Mouse (Mus musculus) CH12.LX (cell line): ENCODE measurements around the gene Tmem258. TPM values are rescaled to one million over a fixed set of nuclear protein-coding genes. Genes with fewer than 3 reads are reported as not detected.

ENCODE experiments used
- DNase-seq: peaks from one replicate; pipeline ENCODE4 v3.0.0-alpha.2; 2013; ENCODE audit errors: extremely low read depth
- H3K27ac ChIP-seq: 2 replicates; pipeline ENCODE4 v1.5.1; 2012; ENCODE audit warnings: low read depth, mild to moderate bottlenecking, control low read depth, moderate library complexity; ENCODE audit not compliant: insufficient read depth
- H3K27me3 ChIP-seq: replicated peaks from 2 replicates; pipeline ENCODE3; 2012; ENCODE audit warnings: inconsistent platforms
- H3K36me3 ChIP-seq, 2 experiments: replicated peaks in 1 of 2; 2 replicates each; pipeline versions ENCODE3 to v1.6.1; 2012; ENCODE audit warnings: inconsistent platforms in 1 of 2, low read length in 1 of 2, mild to moderate bottlenecking in 1 of 2, mixed read lengths in 1 of 2, moderate library complexity in 1 of 2; ENCODE audit not compliant: control insufficient read depth in 1 of 2, insufficient read depth in 1 of 2
- H3K4me1 ChIP-seq, 2 experiments: 2 replicates each; pipeline ENCODE4 v1.6.1; 2012; ENCODE audit warnings: inconsistent platforms in 1 of 2, moderate library complexity in 1 of 2; ENCODE audit not compliant: insufficient read depth in 2 of 2, control insufficient read depth in 1 of 2
- H3K4me2 ChIP-seq: 2 replicates; pipeline ENCODE4 v1.6.1; 2012; ENCODE audit warnings: low read depth, mild to moderate bottlenecking, control low read depth; ENCODE audit not compliant: poor library complexity, insufficient read depth, severe bottlenecking
- H3K4me3 ChIP-seq, 3 experiments: fragments of 150-350 bp in 1 of 3; sonication (generic) in 1 of 3; replicated peaks in 1 of 3; 2 replicates each; pipeline versions ENCODE3 to v1.5.1; 2011 to 2012; ENCODE audit warnings: low read depth in 2 of 3, low read length in 2 of 3, mild to moderate bottlenecking in 2 of 3, moderate library complexity in 2 of 3, control low read depth in 1 of 3, improper control_type of control experiment in 1 of 3, inconsistent platforms in 1 of 3, mixed read lengths in 1 of 3; ENCODE audit not compliant: poor library complexity in 1 of 3
- H3K79me2 ChIP-seq: replicated peaks from 2 replicates; pipeline ENCODE4 v1.6.1; 2012; ENCODE audit warnings: mild to moderate bottlenecking, moderate library complexity; ENCODE audit not compliant: control insufficient read depth, poor library complexity, insufficient read depth, severe bottlenecking; ENCODE audit errors: extremely low read depth
- H3K9ac ChIP-seq: 2 replicates; pipeline ENCODE4 v1.6.1; 2012; ENCODE audit warnings: low read depth, mild to moderate bottlenecking, control low read depth, moderate library complexity; ENCODE audit not compliant: insufficient read depth
- H3K9me3 ChIP-seq: replicated peaks from 2 replicates; pipeline ENCODE3; 2012; ENCODE audit warnings: low read length, inconsistent platforms, mixed read lengths
- BHLHE40 ChIP-seq: IDR thresholded peaks from 2 replicates; pipeline ENCODE4 v1.6.1; 2011; ENCODE audit warnings: mild to moderate bottlenecking, low read depth, low read length, improper control_type of control experiment
- CHD1 ChIP-seq: IDR thresholded peaks from 2 replicates; pipeline ENCODE4 v1.6.1; 2012; ENCODE audit warnings: low read depth, low read length, improper control_type of control experiment, inconsistent platforms
- CHD2 ChIP-seq: IDR thresholded peaks from 2 replicates; pipeline ENCODE4 v1.6.1; 2011; ENCODE audit warnings: low read length, improper control_type of control experiment
- CTCF ChIP-seq, 2 experiments: IDR thresholded peaks in 1 of 2; conservative IDR thresholded peaks in 1 of 2; 2 replicates each; pipeline ENCODE4 v1.5.1; 2011 to 2012; ENCODE audit warnings: low read depth in 2 of 2, low read length in 2 of 2, improper control_type of control experiment in 1 of 2, inconsistent platforms in 1 of 2, mild to moderate bottlenecking in 1 of 2, moderate library complexity in 1 of 2
- E2F4 ChIP-seq: IDR thresholded peaks from 2 replicates; pipeline ENCODE4 v1.6.1; 2011; ENCODE audit warnings: low read depth, low read length, improper control_type of control experiment; ENCODE audit not compliant: insufficient replicate concordance
- ELF1 ChIP-seq: IDR thresholded peaks from 2 replicates; pipeline ENCODE4 v1.6.1; 2014; ENCODE audit warnings: low read depth, mild to moderate bottlenecking, inconsistent platforms, low read length, improper control_type of control experiment
- EP300 ChIP-seq: IDR thresholded peaks from 2 replicates; pipeline ENCODE4 v1.6.1; 2011; ENCODE audit warnings: low read length, improper control_type of control experiment
- ETS1 ChIP-seq: conservative IDR thresholded peaks from 2 replicates; pipeline ENCODE4 v1.6.1; 2012; ENCODE audit warnings: low read depth, mild to moderate bottlenecking, inconsistent platforms, low read length, improper control_type of control experiment, moderate library complexity
- GABPA ChIP-seq: IDR thresholded peaks from 2 replicates; pipeline ENCODE4 v1.6.1; 2012; ENCODE audit warnings: low read depth, low read length, improper control_type of control experiment, inconsistent platforms; ENCODE audit not compliant: insufficient replicate concordance
- HCFC1 ChIP-seq: IDR thresholded peaks from 2 replicates; pipeline ENCODE4 v1.6.1; 2012; ENCODE audit warnings: low read depth, mild to moderate bottlenecking, inconsistent platforms, low read length, improper control_type of control experiment
- IRF4 ChIP-seq: IDR thresholded peaks from 2 replicates; pipeline ENCODE4 v1.6.1; 2014; ENCODE audit warnings: low read depth, mild to moderate bottlenecking, inconsistent platforms, low read length, improper control_type of control experiment
- JUN ChIP-seq: IDR thresholded peaks from 2 replicates; pipeline ENCODE4 v1.6.1; 2011; ENCODE audit warnings: low read depth, mild to moderate bottlenecking, low read length, improper control_type of control experiment, moderate library complexity; ENCODE audit not compliant: insufficient read depth
- JUND ChIP-seq: conservative IDR thresholded peaks from 2 replicates; pipeline ENCODE4 v1.6.1; 2011; ENCODE audit warnings: low read depth, low read length, improper control_type of control experiment
- KAT2A ChIP-seq: IDR thresholded peaks from 2 replicates; pipeline ENCODE4 v1.6.1; 2012; ENCODE audit warnings: low read length, improper control_type of control experiment, inconsistent platforms; ENCODE audit not compliant: insufficient replicate concordance
- MAFK ChIP-seq: IDR thresholded peaks from 2 replicates; pipeline ENCODE4 v1.6.1; 2011; ENCODE audit warnings: low read length, improper control_type of control experiment; ENCODE audit not compliant: insufficient replicate concordance
- MAX ChIP-seq: IDR thresholded peaks from 2 replicates; pipeline ENCODE4 v1.6.1; 2011; ENCODE audit warnings: low read length, improper control_type of control experiment
- MAZ ChIP-seq: IDR thresholded peaks from 2 replicates; pipeline ENCODE4 v1.6.1; 2012; ENCODE audit warnings: low read depth, mild to moderate bottlenecking, inconsistent platforms, low read length, improper control_type of control experiment, moderate library complexity
- MEF2A ChIP-seq: IDR thresholded peaks from 2 replicates; pipeline ENCODE4 v1.6.1; 2014; ENCODE audit warnings: low read depth, mild to moderate bottlenecking, inconsistent platforms, low read length, improper control_type of control experiment, borderline replicate concordance
- MXI1 ChIP-seq: IDR thresholded peaks from 2 replicates; pipeline ENCODE4 v1.6.1; 2011; ENCODE audit warnings: mild to moderate bottlenecking, low read depth, low read length, improper control_type of control experiment
- MYC ChIP-seq: IDR thresholded peaks from 2 replicates; pipeline ENCODE4 v1.6.1; 2011; ENCODE audit warnings: low read depth, mild to moderate bottlenecking, improper control_type of control experiment, low read length
- NELFE ChIP-seq: IDR thresholded peaks from 2 replicates; pipeline ENCODE4 v1.6.1; 2011; ENCODE audit warnings: low read depth, low read length, improper control_type of control experiment
- NRF1 ChIP-seq: IDR thresholded peaks from 2 replicates; pipeline ENCODE4 v1.6.1; 2014; ENCODE audit warnings: low read depth, mild to moderate bottlenecking, inconsistent platforms, low read length, improper control_type of control experiment, moderate library complexity
- PAX5 ChIP-seq: IDR thresholded peaks from 2 replicates; pipeline ENCODE4 v1.6.1; 2012; ENCODE audit warnings: low read length, inconsistent platforms, mixed read lengths
- POLR2A ChIP-seq: IDR thresholded peaks from 2 replicates; pipeline ENCODE4 v1.6.1; 2011; ENCODE audit warnings: low read depth, mild to moderate bottlenecking, improper control_type of control experiment, low read length
- POLR2AphosphoS2 ChIP-seq: IDR thresholded peaks from 2 replicates; pipeline ENCODE4 v1.6.1; 2011; ENCODE audit warnings: low read depth, low read length, improper control_type of control experiment
- RAD21 ChIP-seq: IDR thresholded peaks from 2 replicates; pipeline ENCODE4 v1.6.1; 2011; ENCODE audit warnings: low read depth, mild to moderate bottlenecking, low read length, improper control_type of control experiment, moderate library complexity
- RCOR1 ChIP-seq: conservative IDR thresholded peaks from 2 replicates; pipeline ENCODE4 v1.6.1; 2012; ENCODE audit warnings: low read depth, mild to moderate bottlenecking, inconsistent platforms, low read length, improper control_type of control experiment
- SIN3A ChIP-seq: IDR thresholded peaks from 2 replicates; pipeline ENCODE4 v1.6.1; 2012; ENCODE audit warnings: low read length, improper control_type of control experiment, inconsistent platforms
- SMC3 ChIP-seq: IDR thresholded peaks from 2 replicates; pipeline ENCODE4 v1.6.1; 2011; ENCODE audit warnings: low read depth, low read length, improper control_type of control experiment
- TBP ChIP-seq: conservative IDR thresholded peaks from 2 replicates; pipeline ENCODE4 v1.6.1; 2011; ENCODE audit warnings: low read depth, low read length, improper control_type of control experiment
- TCF12 ChIP-seq: IDR thresholded peaks from 2 replicates; pipeline ENCODE4 v1.6.1; 2014; ENCODE audit warnings: low read depth, mild to moderate bottlenecking, inconsistent platforms, low read length, improper control_type of control experiment
- UBTF ChIP-seq: IDR thresholded peaks from 2 replicates; pipeline ENCODE4 v1.6.1; 2012; ENCODE audit warnings: low read depth, mild to moderate bottlenecking, inconsistent platforms, low read length, improper control_type of control experiment, moderate library complexity
- USF1 ChIP-seq: IDR thresholded peaks from 2 replicates; pipeline ENCODE4 v1.6.1; 2014; ENCODE audit warnings: low read depth, mild to moderate bottlenecking, inconsistent platforms, low read length, improper control_type of control experiment
- USF2 ChIP-seq: conservative IDR thresholded peaks from 2 replicates; pipeline ENCODE4 v1.6.1; 2011; ENCODE audit warnings: low read depth, low read length, improper control_type of control experiment
- ZC3H11A ChIP-seq: IDR thresholded peaks from 2 replicates; pipeline ENCODE4 v1.6.1; 2012; ENCODE audit warnings: low read depth, mild to moderate bottlenecking, inconsistent platforms, low read length, improper control_type of control experiment
- ZKSCAN1 ChIP-seq: IDR thresholded peaks from 2 replicates; pipeline ENCODE4 v1.6.1; 2012; ENCODE audit warnings: low read depth, inconsistent platforms, low read length, improper control_type of control experiment, borderline replicate concordance
- ZMIZ1 ChIP-seq: IDR thresholded peaks from 2 replicates; pipeline ENCODE4 v1.6.1; 2012; ENCODE audit warnings: low read depth, mild to moderate bottlenecking, inconsistent platforms, low read length, improper control_type of control experiment
- ZNF384 ChIP-seq: IDR thresholded peaks from 2 replicates; pipeline ENCODE4 v1.6.1; 2012; ENCODE audit warnings: low read depth, low read length, improper control_type of control experiment, inconsistent platforms
- dilution Hi-C: fragments of 300-500 bp; cut with MboI; formaldehyde crosslinking; loops from 2 replicates; pipeline ENCODE4 v1.14.3; 2020; ENCODE audit warnings: low sequenced_read_pairs; ENCODE audit not compliant: extremely low pct_unique_long_range_greater_than_20kb, extremely low pct_ligation_motif_present
- in situ Hi-C: fragments of 300-500 bp; cut with MboI; formaldehyde crosslinking; loops from 3 replicates; pipeline ENCODE4 v1.14.3; 2019; ENCODE audit warnings: low sequenced_read_pairs, low pct_ligation_motif_present, low pct_unique_long_range_greater_than_20kb, mixed read lengths
- polyA plus RNA-seq: library from polyadenylated mRNA; unstranded; fragments of >175 nt; gene quantifications from 2 replicates; pipeline ENCODE4 v1.2.1, GENCODE M21; 2012; ENCODE audit warnings: low read depth; ENCODE audit not compliant: insufficient read length
- total RNA-seq, 2 experiments: library from RNA; depleted of rRNA; stranded (reverse); fragments of 300-350 nt in 1 of 2; fragments of >200 nt in 1 of 2; gene quantifications; 2 replicates each; pipeline ENCODE4 v1.2.3; 2012 to 2014

Tmem258 gene
- total and polyA plus RNA-seq, 3 experiments: 164 to 344 (median 253) TPM

- Histone ChIP-seq H3K79me2 (no peaks in the 10 kb centered on the region), H3K27me3 (no peaks in the 10 kb centered on the region), H3K9me3 (peaks cover 3% of the 10 kb centered on the region), H3K4me1 (peaks cover 12 to 22% of the 10 kb centered on the region in 2 experiments), H3K9ac (peak within 1 kb of the TSS; percentile 88), H3K27ac (peak within 1 kb of the TSS; percentile 17), H3K36me3 (peaks cover 17 to 34% of the 10 kb centered on the region in 2 experiments), H3K4me3 (peak within 1 kb of the TSS; percentile 77 to 90 (median 84)), H3K4me2 (peak within 1 kb of the TSS; percentile 42)
- peak; percentile 87 for DNase-seq
- peak; percentile 69 for TF ChIP-seq POLR2A
- TF ChIP-seq JUND: no peak
- TF ChIP-seq CTCF (conservative IDR thresholded peaks at IDR 0.05 in 1 of 2, IDR thresholded peaks at IDR 0.05 in 1 of 2; ENCODE audit: low read depth in 2 of 2, low read length in 2 of 2): peak in 1 of 2 experiments; percentile 73; a peak in 2 of 4 replicates
- peak; percentile 58; the same call in 1 of the 2 replicates for TF ChIP-seq NRF1
- TF ChIP-seq MAFK: no peak
- 0 out of 2 replicates have a peak, but pooled peaks have one; percentile 59 for TF ChIP-seq UBTF
- no peak for TF ChIP-seq GABPA
- peak; percentile 52 for TF ChIP-seq RAD21
- no peak for TF ChIP-seq PAX5
- no peak for TF ChIP-seq ZKSCAN1
- TF ChIP-seq KAT2A: no peak
- TF ChIP-seq TCF12: peak; percentile 60
- TF ChIP-seq IRF4: peak; percentile 49; the same call in 1 of the 2 replicates
- TF ChIP-seq MYC: no peak
- TF ChIP-seq MAZ: peak; percentile 76
- TF ChIP-seq JUN: no peak
- no peak for TF ChIP-seq USF1
- 0 out of 2 replicates have a peak, but pooled peaks have one; percentile 45 for TF ChIP-seq NELFE
- no peak for TF ChIP-seq CHD2
- peak; percentile 12 for TF ChIP-seq MAX
- TF ChIP-seq ELF1: no peak
- TF ChIP-seq POLR2AphosphoS2: no peak
- no peak for TF ChIP-seq MXI1
- no peak for TF ChIP-seq CHD1
- no peak for TF ChIP-seq MEF2A
- TF ChIP-seq SMC3: peak; percentile 47
- TF ChIP-seq E2F4: peak; percentile 31; the same call in 1 of the 2 replicates
- no peak for TF ChIP-seq BHLHE40
- no peak for TF ChIP-seq USF2
- TF ChIP-seq ZNF384: no peak
- TF ChIP-seq EP300: no peak
- TF ChIP-seq ZMIZ1: no peak
- TF ChIP-seq RCOR1: no peak
- TF ChIP-seq TBP: 0 out of 2 replicates have a peak, but pooled peaks have one; percentile 14
- TF ChIP-seq ETS1: no peak
- no peak for TF ChIP-seq ZC3H11A
- no peak; the same call in 1 of the 2 replicates for TF ChIP-seq SIN3A
- TF ChIP-seq HCFC1: no peak; the same call in 1 of the 2 replicates
- dilution Hi-C loops: no loop called here
- in situ Hi-C loops: no loop called here
These were observed 21.0 kb upstream of the Tmem258 start, which contains the start of gene Fads1 for GRCm38 (mm10) chr19:10182670-10183298. Gene Fads1, plus strand, starts transcription at chr19:10182888.
